Mouse (Mus musculus) thymus, adult 2 months (tissue): ENCODE results near the gene Ldlrad3. TPM values are rescaled to one million over a fixed set of nuclear protein-coding genes. Genes with fewer than 3 reads are reported as not detected.

Experiments used
- DNase-seq: peaks from one replicate; pipeline ENCODE4 v3.0.0; 2021
- H3K27ac ChIP-seq: fragments of 200-500 bp; 2 replicates; pipeline ENCODE4 v1.5.1; 2012; ENCODE audit warnings: low read length, control low read depth; ENCODE audit not compliant: control insufficient read depth, insufficient read depth
- H3K27me3 ChIP-seq: fragments of 200-500 bp; 2 replicates; pipeline ENCODE4 v1.6.1; 2012; ENCODE audit warnings: mild to moderate bottlenecking, low read length, moderate library complexity, mixed read lengths; ENCODE audit not compliant: control insufficient read depth, insufficient read depth
- H3K36me3 ChIP-seq: fragments of 200-500 bp; 2 replicates; pipeline ENCODE4 v1.6.1; 2012; ENCODE audit warnings: mild to moderate bottlenecking, low read length, moderate library complexity; ENCODE audit not compliant: control insufficient read depth, insufficient read depth
- H3K4me1 ChIP-seq: fragments of 200-500 bp; replicated peaks from 2 replicates; pipeline ENCODE4 v1.6.1; 2012; ENCODE audit warnings: low read length; ENCODE audit not compliant: control insufficient read depth, insufficient read depth
- H3K4me3 ChIP-seq: fragments of 200-500 bp; 2 replicates; pipeline ENCODE4 v1.5.1; 2012; ENCODE audit warnings: mild to moderate bottlenecking, low read length, control low read depth, moderate library complexity; ENCODE audit not compliant: control insufficient read depth, insufficient read depth
- CTCF ChIP-seq: fragments of 200-500 bp; IDR thresholded peaks from 2 replicates; pipeline ENCODE4 v1.5.1; 2012; ENCODE audit warnings: mild to moderate bottlenecking, control low read depth, low read length, moderate library complexity, borderline replicate concordance; ENCODE audit not compliant: control insufficient read depth, poor library complexity, insufficient read depth; ENCODE audit errors: extremely low read depth
- POLR2A ChIP-seq: fragments of 200-500 bp; IDR thresholded peaks from 2 replicates; pipeline ENCODE4 v1.6.1; 2012; ENCODE audit warnings: mild to moderate bottlenecking, low read length, control low read depth, moderate library complexity; ENCODE audit not compliant: control insufficient read depth, poor library complexity, insufficient read depth; ENCODE audit errors: extremely low read depth
- WGBS: fragments of 180-500 bp; shearing (Covaris S2); methylation state at CpG from one replicate; pipeline ENCODE4 v1.1.7; 2018; 5-methylcytosine and 5-hydroxymethylcytosine counted together
- polyA plus RNA-seq: library from polyadenylated mRNA; depleted of rRNA; stranded (reverse); fragments of >200 nt; gene quantifications from 2 replicates; pipeline ENCODE4 v1.2.3, GENCODE M21; 2012

Gene Ldlrad3
- polyA plus RNA-seq, 1 experiment: 12.9 TPM

DNA sequence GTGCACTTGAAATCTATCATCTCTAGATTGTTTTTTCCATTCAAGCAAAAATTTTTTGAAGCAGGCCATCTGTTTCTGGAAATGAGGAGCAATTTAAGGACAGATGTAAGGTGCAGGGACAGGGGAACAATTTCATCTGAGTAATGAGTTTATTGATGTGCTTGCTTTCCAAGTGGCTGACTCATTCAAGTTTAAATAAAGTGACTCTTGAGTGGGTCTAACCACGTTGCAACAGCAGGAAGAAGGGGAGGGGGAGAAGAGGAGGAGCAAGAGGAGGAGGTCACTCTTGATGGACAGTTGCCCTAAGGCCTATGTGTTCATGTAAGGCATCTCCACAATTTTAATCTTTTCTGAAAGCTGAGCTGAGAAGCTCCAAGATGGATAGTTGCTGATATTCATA lies 184.5 kb downstream of the Ldlrad3 start:
- TF ChIP-seq CTCF: no peak
- TF ChIP-seq POLR2A: no peak
- no peak for DNase-seq
- H3K4me1 ChIP-seq: peaks cover 17% of the 10 kb centered on the region; the same call in 1 of the 2 replicates

DNA sequence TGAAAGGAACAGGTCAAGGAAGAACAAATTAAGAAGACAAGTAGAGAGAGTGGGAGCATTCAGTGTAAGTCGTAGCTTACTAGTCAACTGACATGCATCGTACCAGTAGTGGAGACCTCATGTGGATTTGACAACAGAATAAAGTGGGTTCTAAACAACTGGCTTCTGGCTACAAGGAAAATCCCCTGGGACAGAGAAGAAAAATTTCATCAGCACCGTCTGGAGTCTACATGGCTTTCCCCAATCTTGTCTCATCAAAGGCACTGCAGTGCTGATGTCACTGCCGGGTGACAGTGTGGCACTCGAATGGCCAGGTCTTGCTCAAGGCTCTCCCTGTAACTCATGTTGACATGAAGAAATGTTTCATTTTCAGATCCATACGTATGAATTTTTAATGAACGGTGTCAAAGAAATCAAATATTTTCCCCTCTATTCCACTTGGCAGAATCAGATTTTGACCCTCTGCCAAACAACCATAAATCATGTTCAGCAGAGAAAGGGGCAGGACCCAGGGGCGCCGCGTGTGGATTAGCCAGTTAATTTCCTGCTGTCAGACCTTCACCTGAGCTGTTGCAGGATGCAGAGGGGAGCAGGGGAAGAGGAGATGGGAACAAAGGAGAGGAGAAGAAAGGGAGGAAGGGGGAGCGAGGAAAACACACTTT lies 187.1 kb downstream of the Ldlrad3 start:
- Histone ChIP-seq H3K27me3 (no peaks in the 10 kb centered on the region), H3K27ac (no peak overlapping the region), H3K36me3 (no peaks in the 10 kb centered on the region), H3K4me1 (peaks cover 26% of the 10 kb centered on the region; the same call in 1 of the 2 replicates), H3K4me3 (no peak overlapping the region)
- DNase-seq: no peak
- no peak for TF ChIP-seq CTCF
- TF ChIP-seq POLR2A: no peak
- 93% methylated on average over 11 of the region's 11 CpGs for WGBS

More for the DNA sequence above, 184.5 kb downstream of the Ldlrad3 start:
- Histone ChIP-seq H3K36me3 (no peaks in the 10 kb centered on the region), H3K27me3 (no peaks in the 10 kb centered on the region), H3K4me3 (no peak overlapping the region), H3K27ac (no peak overlapping the region)
- 12% methylated on average over 1 of the region's 1 CpGs for WGBS

- no peak overlapping the region for H3K4me3 ChIP-seq
- TF ChIP-seq POLR2A (no peak), CTCF (no peak)
- DNase-seq: no peak
- 97% methylated on average over 11 of the region's 11 CpGs for WGBS
- H3K4me1 ChIP-seq: peaks cover 29% of the 10 kb centered on the region
- no peak overlapping the region for H3K27ac ChIP-seq
- H3K27me3 ChIP-seq: no peaks in the 10 kb centered on the region
- no peaks in the 10 kb centered on the region for H3K36me3 ChIP-seq
Observed at GRCm38 (mm10) chr2:101997013-101997412, 189.2 kb downstream of the Ldlrad3 start.

DNA sequence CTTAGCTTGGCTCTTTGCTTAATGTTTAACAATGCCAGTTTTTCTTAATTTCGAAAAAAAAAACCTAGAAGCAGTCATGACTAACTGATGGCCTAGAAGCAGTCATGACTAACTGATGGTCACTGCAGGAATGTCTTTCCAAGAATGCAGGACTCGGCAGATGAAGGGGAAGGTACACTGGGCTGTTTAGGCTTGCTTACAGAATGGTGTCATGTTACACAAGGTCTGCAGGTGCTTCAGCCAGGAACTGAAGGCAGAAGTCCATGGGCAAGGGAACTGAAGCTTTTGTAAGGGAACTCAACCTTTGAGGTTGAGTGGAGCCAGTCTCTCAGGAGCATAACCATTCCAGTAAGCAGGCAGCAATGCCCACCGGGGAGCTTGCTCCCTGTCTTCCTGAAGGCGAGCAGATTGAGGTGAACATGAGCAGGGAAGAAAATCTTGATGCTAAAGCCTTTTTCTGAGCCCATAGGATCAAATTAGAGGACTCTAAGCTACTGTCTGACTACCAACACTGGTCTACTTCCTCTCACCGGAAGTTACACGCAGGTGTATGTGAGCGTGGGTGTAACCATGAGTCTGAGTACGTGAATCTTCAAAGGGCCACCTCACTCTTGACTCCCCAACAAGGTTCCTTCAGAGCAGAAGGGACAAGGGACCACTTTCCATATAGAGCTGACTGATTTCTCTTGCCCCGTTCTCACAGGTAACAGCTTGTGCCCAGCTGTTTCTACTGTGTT lies 193.4 kb downstream of the Ldlrad3 start:
- DNase-seq: peak; percentile 66
- TF ChIP-seq POLR2A (no peak), CTCF (no peak)
- H3K27ac ChIP-seq: peak overlapping the region; percentile 94

GRCm38 (mm10) chr2:101991726-101992125 lies 194.5 kb downstream of the Ldlrad3 start:
- no peak for TF ChIP-seq POLR2A
- TF ChIP-seq CTCF: no peak
- peak; percentile 47 for DNase-seq
- Histone ChIP-seq H3K27ac (peak overlapping the region; percentile 53), H3K4me1 (peaks cover 28% of the 10 kb centered on the region), H3K36me3 (no peaks in the 10 kb centered on the region), H3K27me3 (no peaks in the 10 kb centered on the region), H3K4me3 (no peak overlapping the region)
- 13% methylated on average over 2 of the region's 2 CpGs for WGBS

More for the DNA sequence above, 193.4 kb downstream of the Ldlrad3 start:
- Histone ChIP-seq H3K4me1 (peaks cover 32% of the 10 kb centered on the region), H3K4me3 (no peak overlapping the region), H3K27me3 (no peaks in the 10 kb centered on the region), H3K36me3 (no peaks in the 10 kb centered on the region)
- WGBS: 28% methylated on average over 9 of the region's 9 CpGs

DNA sequence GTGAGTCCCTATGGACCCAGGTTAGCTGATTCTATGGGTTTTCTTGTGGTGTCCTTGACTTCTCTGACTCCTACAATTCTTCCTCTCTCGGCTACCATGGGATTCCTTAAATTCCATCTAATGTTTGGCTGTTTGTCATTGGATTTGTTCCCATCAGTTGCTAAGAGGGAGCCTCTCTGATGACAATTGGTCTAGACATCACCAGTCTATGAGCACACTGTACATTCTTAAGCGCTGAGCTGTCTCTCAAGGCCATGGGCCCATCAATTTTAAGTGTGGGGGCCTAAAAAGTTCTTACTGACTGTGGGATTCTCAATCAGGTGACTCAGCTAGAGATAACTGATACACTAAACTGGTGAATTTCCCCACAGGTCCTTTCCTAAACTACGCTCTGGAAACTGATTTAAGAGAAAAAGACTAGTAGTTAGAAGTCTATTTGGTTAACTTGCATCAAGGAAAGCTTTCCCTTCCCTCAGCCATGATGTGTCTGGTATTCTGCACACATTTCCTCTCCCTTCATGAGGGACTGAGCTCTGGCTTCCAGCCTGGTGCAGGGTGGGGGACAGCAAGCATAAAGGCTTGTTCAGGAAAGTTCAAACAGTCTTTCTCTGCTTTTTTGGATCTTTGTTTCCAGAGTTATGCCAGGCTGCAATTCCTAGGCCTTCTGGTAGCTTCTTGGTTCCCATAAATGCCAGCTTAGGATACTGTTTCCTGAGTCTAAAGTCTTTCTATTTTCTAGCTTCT lies 199.7 kb downstream of the Ldlrad3 start:
- Histone ChIP-seq H3K27ac (no peak overlapping the region), H3K36me3 (no peaks in the 10 kb centered on the region), H3K4me1 (peaks cover 40% of the 10 kb centered on the region), H3K27me3 (no peaks in the 10 kb centered on the region), H3K4me3 (no peak overlapping the region)
- TF ChIP-seq CTCF (no peak), POLR2A (no peak)
- DNase-seq: no peak
- WGBS: 98% methylated on average over 3 of the region's 3 CpGs
